Mouse (Mus musculus) neural tube, embryonic 11.5 days (tissue): ENCODE measurements around the gene Rpl36-ps4. TPM values are rescaled to one million over a fixed set of nuclear protein-coding genes. Genes with fewer than 3 reads are reported as not detected.
A peak's percentile ranks its signal among the peaks of the same experiment; 100 is the strongest.

ENCODE experiments used
- ATAC-seq: fragments of 200-750 bp; cut with Nextera tagmentation; 2 replicates; pipeline ENCODE4 v1.8.0; 2017; ENCODE audit warnings: moderate number of reproducible peaks, mild to moderate bottlenecking, moderate TSS enrichment, moderate library complexity; ENCODE audit not compliant: insufficient read depth, low FRiP score, low TSS enrichment
- DNase-seq: peaks from one replicate; pipeline ENCODE4 v3.0.0-alpha.2; 2015; ENCODE audit warnings: low spot score
- H3K27ac ChIP-seq: fragments of 300-500 bp; sonication (generic); 2 replicates; pipeline ENCODE4 v1.5.1; 2014; ENCODE audit warnings: low read depth, mild to moderate bottlenecking, low read length
- H3K27me3 ChIP-seq: fragments of 300-500 bp; sonication (generic); 2 replicates; pipeline ENCODE4 v1.6.1; 2014; ENCODE audit warnings: mild to moderate bottlenecking, low read length, mixed read lengths; ENCODE audit not compliant: control insufficient read depth, insufficient read depth
- H3K36me3 ChIP-seq: fragments of 300-500 bp; sonication (generic); 2 replicates; pipeline ENCODE4 v1.6.1; 2014; ENCODE audit warnings: mild to moderate bottlenecking, low read length, moderate library complexity, mixed read lengths; ENCODE audit not compliant: control insufficient read depth, insufficient read depth
- H3K4me1 ChIP-seq: fragments of 300-500 bp; sonication (generic); 2 replicates; pipeline ENCODE4 v1.6.1; 2014; ENCODE audit warnings: low read length, mixed read lengths; ENCODE audit not compliant: control insufficient read depth, insufficient read depth
- H3K4me2 ChIP-seq: fragments of 300-500 bp; sonication (generic); 2 replicates; pipeline ENCODE4 v1.6.1; 2014; ENCODE audit warnings: low read depth, mild to moderate bottlenecking, moderate library complexity
- H3K4me3 ChIP-seq: fragments of 300-500 bp; sonication (generic); 2 replicates; pipeline ENCODE4 v1.5.1; 2014; ENCODE audit warnings: low read depth, low read length
- H3K9ac ChIP-seq: fragments of 300-500 bp; sonication (generic); 2 replicates; pipeline ENCODE4 v1.6.1; 2014; ENCODE audit warnings: mild to moderate bottlenecking, low read length
- H3K9me3 ChIP-seq: fragments of 300-500 bp; sonication (generic); 2 replicates; pipeline ENCODE4 v1.6.1; 2016; ENCODE audit warnings: low read length; ENCODE audit not compliant: control insufficient read depth
- WGBS: fragments of 180-500 bp; shearing (Covaris S2); extraction: QIAGEN DNeasy Blood & Tissue Kit; methylation state at CpG from one replicate; pipeline ENCODE4 v1.1.7; 2014; 5-methylcytosine and 5-hydroxymethylcytosine counted together
- polyA plus RNA-seq: library from polyadenylated mRNA; unstranded; fragments of >200 nt; fragmentation: Nextera tagmentation; extraction: Ambion mirVana; gene quantifications from 2 replicates; pipeline ENCODE4 v1.2.1, GENCODE M21; 2014

Rpl36-ps4 gene
- not detected in 2 replicates for polyA plus RNA-seq

DNA sequence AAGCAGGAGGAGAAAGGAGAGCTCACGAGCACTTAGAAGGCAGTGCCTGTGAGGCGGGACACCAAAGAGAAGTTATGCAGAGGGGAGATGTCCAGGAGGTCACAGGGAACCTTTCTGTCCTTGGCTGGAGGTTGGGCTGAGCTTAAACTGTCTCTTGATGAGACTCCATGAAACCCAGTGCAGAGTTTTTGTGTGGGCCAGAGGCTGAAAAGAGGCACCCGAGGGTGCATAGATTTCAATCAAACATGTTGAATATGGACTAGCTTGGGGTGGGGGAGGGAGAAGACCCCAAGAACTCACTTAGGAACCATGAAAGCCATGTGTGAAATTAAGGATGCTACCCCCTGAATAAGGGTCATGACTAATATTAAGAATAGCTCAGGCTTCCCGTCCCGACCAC is at the start of gene Rpl36-ps4:
Gene Rpl36-ps4 (plus strand): TSS at position 301 of the 400 bp plus-strand sequence.
- DNase-seq (no peak), ATAC-seq (no peak)
- 94% methylated on average over 5 of the region's 5 CpGs for WGBS
- Histone ChIP-seq H3K4me2 (no peak within 1 kb of the TSS), H3K27ac (no peak within 1 kb of the TSS), H3K9ac (no peak within 1 kb of the TSS), H3K4me3 (no peak within 1 kb of the TSS), H3K9me3 (no peaks in the 10 kb centered on the region), H3K36me3 (no peaks in the 10 kb centered on the region), H3K4me1 (no peaks in the 10 kb centered on the region), H3K27me3 (no peaks in the 10 kb centered on the region)

DNA sequence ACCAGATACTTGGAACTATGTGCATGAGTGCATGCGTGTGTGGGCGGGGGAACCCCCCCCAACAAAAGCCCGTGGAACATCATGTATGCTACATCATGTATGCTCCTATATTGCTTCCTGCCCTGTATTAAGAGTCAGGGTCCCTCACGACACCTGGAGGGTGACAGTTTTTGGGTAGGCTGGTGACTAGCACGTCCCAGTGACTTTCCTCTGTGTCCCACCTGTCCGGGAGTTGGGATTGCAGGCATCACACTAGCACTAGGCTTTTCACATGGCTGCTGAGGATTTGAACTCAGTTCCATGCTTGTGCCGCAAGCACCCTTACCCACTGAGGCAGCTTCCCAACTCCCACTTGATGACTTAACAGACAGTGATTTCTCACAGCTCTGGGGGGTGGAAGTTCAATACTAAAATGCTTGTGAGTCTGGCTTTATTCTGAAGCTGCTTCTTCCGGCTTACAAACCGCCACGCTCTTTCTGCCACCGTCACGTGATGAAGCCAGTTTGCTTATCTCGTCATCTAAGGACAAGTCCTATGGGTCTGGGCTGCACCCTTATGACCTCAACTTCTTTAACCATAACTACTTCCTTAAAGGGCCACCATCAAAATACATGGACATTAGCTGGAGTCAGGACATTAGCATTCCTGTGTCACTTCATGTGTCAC is 49.2 kb upstream of the Rpl36-ps4 start:
- H3K36me3 ChIP-seq, result no peaks in the 10 kb centered on the region
- no peak overlapping the region for H3K9ac ChIP-seq
- DNase-seq (no peak), ATAC-seq (no peak)
- 83% methylated on average over 13 of the region's 13 CpGs for WGBS
- H3K4me3 ChIP-seq, result no peak overlapping the region
- no peaks in the 10 kb centered on the region for H3K4me1 ChIP-seq
- 0 out of 2 replicates have a peak, but pooled peaks cover 5% of the 10 kb centered on the region for H3K27me3 ChIP-seq
- no peaks in the 10 kb centered on the region for H3K9me3 ChIP-seq
- H3K4me2 ChIP-seq, result no peak overlapping the region
- no peak overlapping the region for H3K27ac ChIP-seq

DNA sequence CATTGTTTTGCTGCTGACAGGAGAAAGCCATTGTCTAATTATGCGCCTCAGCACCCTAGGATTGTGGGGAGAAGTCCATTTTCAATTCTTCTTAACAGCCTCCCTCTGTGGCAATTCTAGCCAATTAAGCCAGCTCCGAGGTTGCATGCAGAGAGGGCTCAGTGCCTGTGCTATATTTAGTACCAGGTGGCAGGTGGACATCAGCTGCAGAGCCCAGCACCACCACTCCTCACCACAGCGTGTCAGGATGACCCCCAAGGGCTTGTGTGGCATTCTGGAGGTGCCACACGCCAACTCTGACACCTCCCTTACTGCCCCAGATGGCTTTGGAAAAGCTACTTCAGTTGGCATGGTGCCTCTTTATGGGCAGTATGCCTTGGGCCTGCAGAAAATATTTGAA is 48.5 kb upstream of the Rpl36-ps4 start:
- Histone ChIP-seq H3K27me3 (0 out of 2 replicates have a peak, but pooled peaks cover 5% of the 10 kb centered on the region), H3K4me2 (no peak overlapping the region), H3K9me3 (no peaks in the 10 kb centered on the region), H3K9ac (no peak overlapping the region), H3K27ac (no peak overlapping the region), H3K36me3 (no peaks in the 10 kb centered on the region), H3K4me3 (no peak overlapping the region), H3K4me1 (no peaks in the 10 kb centered on the region)
- WGBS, result 32% methylated on average over 4 of the region's 4 CpGs
- ATAC-seq (no peak), DNase-seq (no peak)

DNA sequence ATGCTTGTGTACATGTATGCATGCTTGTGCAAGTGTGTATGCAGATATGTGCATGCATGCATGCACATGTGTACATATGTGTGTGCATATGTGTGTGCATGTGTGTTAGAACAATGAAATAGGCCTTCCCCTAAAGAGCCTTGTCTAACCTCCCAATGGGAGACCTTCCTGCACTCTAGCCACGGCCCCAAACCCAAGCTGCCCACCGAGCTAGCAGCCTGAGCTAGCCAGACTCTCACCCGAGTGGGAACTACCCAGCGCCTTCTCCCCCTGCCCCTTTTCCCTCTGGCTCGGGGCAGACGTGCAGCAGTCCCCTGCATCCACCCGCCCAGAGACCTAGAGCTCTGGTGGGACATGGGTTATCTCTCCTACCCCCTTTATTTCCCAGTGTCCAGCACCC is 47.3 kb upstream of the Rpl36-ps4 start:
- 83% methylated on average over 7 of the region's 7 CpGs for WGBS
- Histone ChIP-seq H3K9ac (no peak overlapping the region), H3K27me3 (0 out of 2 replicates have a peak, but pooled peaks cover 5% of the 10 kb centered on the region), H3K27ac (no peak overlapping the region), H3K36me3 (no peaks in the 10 kb centered on the region), H3K4me2 (no peak overlapping the region), H3K9me3 (no peaks in the 10 kb centered on the region), H3K4me3 (no peak overlapping the region), H3K4me1 (peaks cover 6% of the 10 kb centered on the region)
- DNase-seq, result no peak
- no peak for ATAC-seq

DNA sequence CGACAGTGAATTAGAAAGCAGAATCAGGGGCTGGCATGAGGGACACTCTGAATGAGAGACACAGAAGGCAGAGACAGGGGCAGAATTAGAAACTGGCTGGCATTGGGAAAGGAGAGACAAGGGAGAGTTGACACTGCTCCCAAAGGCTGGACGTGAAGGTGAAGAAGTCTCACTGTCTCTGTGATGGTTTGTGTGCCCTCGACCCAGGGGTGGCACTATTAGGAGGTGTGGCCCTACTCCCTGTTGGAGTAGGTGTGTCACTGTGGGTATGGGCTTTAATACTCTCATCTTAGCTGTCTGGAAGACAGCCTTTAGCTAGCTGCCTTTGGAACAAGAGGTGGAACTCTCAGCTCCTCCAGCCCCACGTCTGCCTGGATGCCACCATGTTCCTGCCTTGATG is 46.8 kb upstream of the Rpl36-ps4 start:
- H3K27ac ChIP-seq, result no peak overlapping the region
- no peak overlapping the region for H3K4me2 ChIP-seq
- DNase-seq (no peak), ATAC-seq (no peak)
- no peak overlapping the region for H3K4me3 ChIP-seq
- 0 out of 2 replicates have a peak, but pooled peaks cover 5% of the 10 kb centered on the region for H3K27me3 ChIP-seq
- no peak overlapping the region for H3K9ac ChIP-seq
- H3K4me1 ChIP-seq, result peaks cover 6% of the 10 kb centered on the region
- H3K36me3 ChIP-seq, result no peaks in the 10 kb centered on the region
- WGBS, result 87% methylated on average over 4 of the region's 4 CpGs
- no peaks in the 10 kb centered on the region for H3K9me3 ChIP-seq

DNA sequence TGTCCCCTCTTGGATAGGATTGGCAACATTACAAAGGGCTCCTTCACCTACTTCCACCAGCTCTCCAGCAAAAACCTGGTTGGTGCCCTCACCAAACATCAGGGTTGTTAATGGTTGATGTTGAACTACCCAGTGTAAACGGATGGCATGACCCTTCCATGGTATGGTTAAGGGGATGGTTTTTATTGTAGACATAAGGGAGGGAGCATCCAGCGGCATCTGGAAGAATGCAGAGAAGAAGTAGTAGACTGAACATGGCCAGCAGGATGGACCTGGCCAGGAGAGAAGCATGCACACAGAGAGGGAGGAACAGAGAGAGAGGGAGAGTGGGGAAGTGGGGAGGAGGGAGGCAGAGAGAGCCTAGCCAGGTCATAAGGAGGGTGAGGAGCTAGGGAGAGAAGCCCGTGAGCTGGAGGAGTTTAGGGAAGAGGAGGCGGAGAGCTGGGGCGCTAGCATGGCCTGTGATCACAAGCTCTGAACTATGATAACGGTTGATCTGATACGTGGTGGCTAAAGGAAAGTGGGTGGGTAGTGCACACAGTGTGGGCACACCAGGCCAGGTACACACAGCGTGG is 45.3 kb upstream of the Rpl36-ps4 start:
- Histone ChIP-seq H3K36me3 (no peaks in the 10 kb centered on the region), H3K9ac (no peak overlapping the region), H3K27me3 (0 out of 2 replicates have a peak, but pooled peaks cover 5% of the 10 kb centered on the region), H3K4me3 (no peak overlapping the region), H3K4me1 (peaks cover 6% of the 10 kb centered on the region), H3K9me3 (no peaks in the 10 kb centered on the region), H3K27ac (no peak overlapping the region), H3K4me2 (no peak overlapping the region)
- DNase-seq (no peak), ATAC-seq (no peak)
- WGBS, result 84% methylated on average over 8 of the region's 8 CpGs

DNA sequence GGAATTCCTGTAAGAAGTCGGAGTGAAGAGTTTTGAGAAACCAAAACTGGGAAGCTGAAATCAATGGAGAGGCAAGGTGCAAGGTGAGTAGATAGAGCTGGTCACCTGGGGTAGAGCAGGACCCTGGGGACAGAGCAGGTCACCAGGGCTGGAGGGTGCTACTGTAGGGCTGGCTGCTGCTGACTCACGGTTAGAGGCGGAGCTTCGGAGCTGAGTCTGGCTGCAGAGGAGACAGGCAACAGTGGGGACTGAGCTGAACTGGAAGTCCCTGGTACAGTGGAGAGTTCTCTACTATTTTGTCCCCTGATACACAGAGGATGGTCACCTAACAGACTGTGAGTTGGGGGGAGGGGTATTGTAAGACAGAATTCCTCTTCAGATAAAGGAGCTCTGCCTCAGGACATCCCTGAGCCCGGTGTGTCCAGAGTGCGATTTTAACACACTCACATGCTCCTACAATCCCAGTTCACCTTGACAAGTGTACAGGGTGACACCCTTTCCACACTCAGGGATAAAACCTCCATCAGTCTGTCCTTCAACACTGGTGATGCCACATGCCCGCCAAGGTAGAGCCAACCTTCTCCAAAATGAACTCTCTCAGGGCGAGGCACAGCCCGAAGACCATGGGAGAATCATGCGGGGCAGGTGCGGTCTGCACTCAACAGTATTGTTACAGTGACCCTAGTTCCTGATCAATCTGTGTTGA is 44.3 kb upstream of the Rpl36-ps4 start:
- Histone ChIP-seq H3K4me1 (peaks cover 6% of the 10 kb centered on the region), H3K9ac (no peak overlapping the region), H3K4me2 (no peak overlapping the region), H3K36me3 (no peaks in the 10 kb centered on the region), H3K9me3 (no peaks in the 10 kb centered on the region), H3K27ac (no peak overlapping the region), H3K27me3 (0 out of 2 replicates have a peak, but pooled peaks cover 5% of the 10 kb centered on the region), H3K4me3 (no peak overlapping the region)
- ATAC-seq, result 0 out of 2 replicates have a peak, but pooled peaks have one; percentile 24
- WGBS, result 90% methylated on average over 11 of the region's 11 CpGs
- DNase-seq, result no peak

DNA sequence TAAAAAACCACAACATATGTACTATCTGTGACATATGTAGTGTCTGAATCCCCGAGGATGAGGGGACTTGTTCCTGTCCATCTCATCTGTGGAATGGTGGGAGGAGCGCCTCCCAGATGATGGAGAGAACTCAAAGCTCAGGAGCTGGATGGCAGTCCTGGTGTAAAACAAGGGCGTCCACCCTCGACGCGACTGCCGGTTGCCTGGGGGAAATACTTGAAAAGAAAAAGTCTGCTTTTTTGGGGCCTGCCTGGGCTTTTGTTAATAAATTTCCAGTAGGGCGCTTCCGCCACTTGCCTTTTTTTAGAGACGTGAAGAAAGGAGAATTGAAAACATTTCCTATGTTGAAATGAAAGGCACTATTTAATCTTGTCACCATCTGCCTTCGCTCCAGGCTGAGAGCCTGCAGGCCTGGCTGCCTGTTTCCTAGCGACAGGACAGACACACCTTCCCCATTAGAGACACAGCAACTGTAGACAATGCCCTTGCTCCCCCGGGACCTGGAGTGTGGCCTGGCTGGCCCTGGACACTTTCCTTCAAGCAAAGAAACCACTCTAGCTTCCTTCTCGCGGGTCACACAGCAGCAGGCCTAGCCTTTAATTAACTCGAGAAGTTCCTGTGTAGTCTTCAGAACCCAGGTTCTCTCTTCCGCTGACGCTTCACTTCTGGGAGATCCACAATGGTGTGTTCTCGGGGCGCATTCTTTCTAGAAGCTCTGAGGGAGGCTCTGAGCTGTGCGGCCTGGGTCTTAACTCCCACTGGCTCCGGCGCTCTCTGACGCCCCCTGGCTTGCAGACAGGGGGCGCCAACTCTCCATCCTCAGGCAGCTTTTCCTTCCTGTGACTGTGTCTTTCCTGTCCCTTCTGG is 43.3 kb upstream of the Rpl36-ps4 start:
- Histone ChIP-seq H3K4me3 (no peak overlapping the region), H3K9me3 (no peaks in the 10 kb centered on the region), H3K9ac (no peak overlapping the region), H3K36me3 (no peaks in the 10 kb centered on the region), H3K4me1 (peaks cover 6% of the 10 kb centered on the region), H3K27me3 (0 out of 2 replicates have a peak, but pooled peaks cover 5% of the 10 kb centered on the region), H3K27ac (no peak overlapping the region), H3K4me2 (no peak overlapping the region)
- ATAC-seq (peak; percentile 82), DNase-seq (peak; percentile 75)
- 19% methylated on average over 25 of the region's 25 CpGs for WGBS
